Mouse (Mus musculus) embryonic stem cell, embryonic (primary cell): ENCODE measurements at regions not wholly inside any gene's neighbourhood (a gene's known extent, or its start where the extent isn't known, plus 50 kb on each side); places are given as distances from the start of the nearest gene placed in this dataset.

Experiments
- CTCF ChIA-PET, 4 experiments: fragments of 300-600 bp in 2 of 4; fragments of 350-600 bp in 2 of 4; sonication (Branson Sonifier 250); formaldehyde crosslinking; loops; one replicate each; lab custom pipeline; 2022; ENCODE audit warnings: inconsistent platforms in 2 of 4; lab: Charles Lee
- POLR2A ChIA-PET, 4 experiments: fragments of 300-600 bp in 2 of 4; fragments of 350-600 bp in 2 of 4; sonication (Branson Sonifier 250); formaldehyde crosslinking; loops; one replicate each; lab custom pipeline; 2022; ENCODE audit warnings: antibody characterized with exemption in 4 of 4, inconsistent platforms in 1 of 4; lab: Charles Lee

GRCm38 (mm10) chrX:12919576-12919975 is 151.7 kb upstream of the Usp9x start:
- ChIA-PET CTCF (interaction anchor here in 2 of 4 experiments (0.5 to 0.6 kb wide), 2 partner anchors 35 to 1957 kb away, joined by 3 read pairs; no protein-coding TSS in a partner anchor), POLR2A (no interaction called here)

GRCm38 (mm10) chrX:12917105-12917504 is 154.2 kb upstream of the Usp9x start:
- ChIA-PET CTCF (interaction anchor here in 2 of 4 experiments (0.7 to 1.8 kb wide), 6 partner anchors 8 to 376 kb away, joined by 3 to 8 read pairs (median 4); no protein-coding TSS in a partner anchor), POLR2A (interaction anchor here in 3 of 4 experiments (0.6 to 1.7 kb wide), 14 partner anchors 9 to 363 kb away, joined by 3 to 9 read pairs (median 3); partner anchors contain the start of genes Ddx3x (in 1 of the 3) and Usp9x (in 1 of the 3))

GRCm38 (mm10) chrX:12916684-12917083 is 154.6 kb upstream of the Usp9x start:
- CTCF ChIA-PET = interaction anchor here in 2 of 4 experiments (0.6 to 1.8 kb wide), 7 partner anchors 8 to 932 kb away, joined by 3 to 8 read pairs (median 4); no protein-coding TSS in a partner anchor
- POLR2A ChIA-PET = interaction anchor here in 3 of 4 experiments (0.6 to 1.7 kb wide), 10 partner anchors 13 to 364 kb away, joined by 3 to 8 read pairs (median 3); partner anchors contain the start of gene Ddx3x (in 1 of the 3)

- ChIA-PET CTCF (no interaction called here), POLR2A (no interaction called here)
Observed at GRCm38 (mm10) chrX:12900256-12900655, 138.4 kb upstream of the Med14 start.

GRCm38 (mm10) chrX:12891468-12891867 is 129.6 kb upstream of the Med14 start:
- ChIA-PET POLR2A (no interaction called here), CTCF (no interaction called here)

- ChIA-PET POLR2A (no interaction called here), CTCF (no interaction called here)
Observed at GRCm38 (mm10) chrX:12889482-12889808, 127.6 kb upstream of the Med14 start.

GRCm38 (mm10) chrX:12888708-12889481 is 127.0 kb upstream of the Med14 start:
- POLR2A ChIA-PET = no interaction called here
- CTCF ChIA-PET = interaction anchor here in 1 of 4 experiments (1.5 kb wide), 1 partner anchor 319 kb away, joined by 4 read pairs; no protein-coding TSS in a partner anchor

GRCm38 (mm10) chrX:12888010-12888707 is 126.3 kb upstream of the Med14 start:
- ChIA-PET POLR2A (no interaction called here), CTCF (interaction anchor here in 3 of 4 experiments (0.5 to 1.5 kb wide), 4 partner anchors 9 to 320 kb away, joined by 3 to 7 read pairs (median 4); no protein-coding TSS in a partner anchor)

GRCm38 (mm10) chrX:12887516-12887915 is 125.6 kb upstream of the Med14 start:
- POLR2A ChIA-PET = no interaction called here
- CTCF ChIA-PET = interaction anchor here in 2 of 4 experiments (0.6 to 1.5 kb wide), 2 partner anchors 10 to 320 kb away, joined by 4 to 7 read pairs; no protein-coding TSS in a partner anchor

- POLR2A ChIA-PET = interaction anchor here in 1 of 4 experiments (1.3 kb wide), 1 partner anchor 321 kb away, joined by 3 read pairs; no protein-coding TSS in a partner anchor
Observed at GRCm38 (mm10) chrX:12886160-12887048, 124.5 kb upstream of the Med14 start.

GRCm38 (mm10) chrX:12879233-12879632 is 117.4 kb upstream of the Med14 start:
- POLR2A ChIA-PET = interaction anchor here in 2 of 4 experiments (0.6 to 0.7 kb wide), 2 partner anchors 13 to 168 kb away, joined by 3 to 5 read pairs; no protein-coding TSS in a partner anchor
- CTCF ChIA-PET = interaction anchor here in 2 of 4 experiments (0.6 to 0.9 kb wide), 2 partner anchors 21 to 58 kb away, joined by 3 read pairs; no protein-coding TSS in a partner anchor

More at GRCm38 (mm10) chrX:12886160-12887048, 124.5 kb upstream of the Med14 start:
- CTCF ChIA-PET = no interaction called here

GRCm38 (mm10) chrX:12877506-12877905 is 115.6 kb upstream of the Med14 start:
- POLR2A ChIA-PET = interaction anchor here in 3 of 4 experiments (0.6 to 1.1 kb wide), 8 partner anchors 12 to 470 kb away, joined by 3 to 7 read pairs (median 3); no protein-coding TSS in a partner anchor
- CTCF ChIA-PET = interaction anchor here in 2 of 4 experiments (0.6 to 1.2 kb wide), 6 partner anchors 10 to 330 kb away, joined by 3 to 8 read pairs (median 4); no protein-coding TSS in a partner anchor

- POLR2A ChIA-PET = interaction anchor here in 2 of 4 experiments (0.7 to 1.6 kb wide), 4 partner anchors 63 to 334 kb away, joined by 3 to 5 read pairs (median 4); partner anchors contain the start of gene Atp6ap2 (in 1 of the 2)
- CTCF ChIA-PET = interaction anchor here in 2 of 4 experiments (0.9 to 2.2 kb wide), 7 partner anchors 9 to 334 kb away, joined by 3 to 7 read pairs (median 4); no protein-coding TSS in a partner anchor
Observed at GRCm38 (mm10) chrX:12873698-12874144, 111.8 kb upstream of the Med14 start.

- ChIA-PET POLR2A (interaction anchor here in 2 of 4 experiments (0.8 to 1.6 kb wide), 5 partner anchors 64 to 335 kb away, joined by 3 to 5 read pairs (median 3); partner anchors contain the start of genes 1810030O07Rik (in 1 of the 2) and Atp6ap2 (in 1 of the 2)), CTCF (interaction anchor here in 2 of 4 experiments (0.9 to 2.2 kb wide), 8 partner anchors 10 to 343 kb away, joined by 3 to 7 read pairs (median 4); no protein-coding TSS in a partner anchor)
Observed at GRCm38 (mm10) chrX:12873230-12873629, 111.4 kb upstream of the Med14 start.

- CTCF ChIA-PET = no interaction called here
- POLR2A ChIA-PET = interaction anchor here in 2 of 4 experiments (1.2 kb wide), 2 partner anchors 9 to 27 kb away, joined by 3 read pairs; no protein-coding TSS in a partner anchor
Observed at GRCm38 (mm10) chrX:12866885-12867498, 105.1 kb upstream of the Med14 start.

- ChIA-PET CTCF (no interaction called here), POLR2A (no interaction called here)
Observed at GRCm38 (mm10) chrX:12866176-12866575, 104.3 kb upstream of the Med14 start.

GRCm38 (mm10) chrX:12860168-12860567 is 98.3 kb upstream of the Med14 start:
- POLR2A ChIA-PET = interaction anchor here in 1 of 4 experiments (1.9 kb wide), 1 partner anchor 20 kb away, joined by 4 read pairs; no protein-coding TSS in a partner anchor

More at GRCm38 (mm10) chrX:12860168-12860567, 98.3 kb upstream of the Med14 start:
- CTCF ChIA-PET = interaction anchor here in 1 of 4 experiments (0.6 kb wide), 1 partner anchor 212 kb away, joined by 4 read pairs; no protein-coding TSS in a partner anchor
